Mouse (Mus musculus) c-Kit-positive CD71-negative TER-119-negative erythroid progenitor cells, embryonic 14.5 days (primary cell): ENCODE data around the gene Vasn.

Experiments used
- DNase-seq: peaks from one replicate; pipeline ENCODE4 v3.0.0-alpha.2; 2013; ENCODE audit warnings: low read depth

The Vasn gene

DNA sequence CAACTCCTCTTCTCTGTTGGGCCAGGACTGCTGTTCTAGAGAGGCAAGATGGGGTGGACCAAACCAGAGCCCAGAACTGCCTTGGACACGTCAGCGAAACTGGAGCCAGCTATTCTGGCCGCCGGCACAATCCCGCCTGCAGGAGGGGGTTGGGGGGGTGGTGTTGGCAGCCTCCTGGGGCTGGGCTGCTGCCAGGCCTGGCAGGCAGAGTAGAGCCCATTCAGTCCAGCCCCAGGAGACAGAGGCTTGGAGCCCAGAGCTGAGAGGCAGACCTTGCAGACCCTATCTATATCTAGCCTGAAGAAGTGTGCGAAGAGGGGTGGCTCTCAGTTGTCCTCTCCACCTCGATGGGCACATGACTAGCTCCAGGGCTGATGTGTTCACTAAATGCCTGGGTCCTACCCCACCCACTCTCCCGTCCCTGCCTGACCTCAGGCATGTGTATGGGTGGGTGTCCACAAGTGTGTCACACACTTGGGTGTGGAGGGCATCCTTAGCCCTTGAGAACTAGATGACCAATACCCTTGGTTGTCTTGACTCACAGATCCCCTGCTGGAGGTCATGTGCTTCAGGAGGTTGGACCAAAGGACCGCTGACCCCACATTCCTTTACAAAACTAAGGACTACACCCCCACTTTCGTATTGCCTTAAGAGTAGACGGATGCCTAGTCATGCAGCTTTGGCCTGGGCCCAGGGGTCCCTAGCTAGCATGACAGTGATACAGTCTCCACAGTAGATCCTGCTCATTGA lies 4.1 kb downstream of the Vasn start:
- no peak for DNase-seq

DNA sequence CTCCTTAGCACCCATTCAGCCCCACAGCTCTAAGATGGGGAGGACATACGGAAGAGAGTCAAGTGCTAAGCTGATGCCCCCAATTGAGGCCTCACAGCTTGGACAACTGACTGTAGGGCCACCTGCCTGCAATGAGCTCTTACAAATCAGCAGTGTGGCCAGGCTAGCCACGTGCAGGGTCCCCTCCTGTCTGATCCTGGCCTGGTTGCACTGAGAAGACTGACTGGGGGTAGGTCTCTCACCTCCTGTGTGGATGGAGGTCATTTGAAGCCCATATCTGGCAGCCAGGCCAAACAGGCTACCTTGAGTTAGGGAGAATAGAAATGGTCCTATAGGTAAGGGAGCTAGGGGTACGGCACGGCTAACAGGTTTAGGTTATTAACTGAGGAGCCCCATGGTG lies 6.1 kb downstream of the Vasn start:
- no peak for DNase-seq

DNA sequence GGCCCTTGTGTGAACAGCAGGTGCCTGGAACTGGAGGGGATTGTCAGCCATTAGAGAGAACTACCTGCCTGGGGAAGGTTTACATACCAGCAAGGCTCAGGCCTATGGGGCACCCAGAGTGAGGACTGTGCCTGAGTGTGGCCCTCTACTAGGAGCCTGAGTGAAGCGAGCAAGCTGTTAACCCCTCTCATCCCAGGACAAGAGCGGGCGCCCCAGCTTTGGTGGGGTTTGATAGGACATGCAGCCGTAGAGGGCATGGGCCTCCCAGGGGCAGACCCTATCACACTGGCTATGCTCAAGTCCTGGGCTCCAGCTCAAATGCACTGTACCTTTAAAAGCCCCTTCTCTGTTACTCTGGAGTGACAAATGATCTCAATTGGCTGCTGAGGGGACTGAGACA lies 7.1 kb downstream of the Vasn start:
- no peak for DNase-seq

DNA sequence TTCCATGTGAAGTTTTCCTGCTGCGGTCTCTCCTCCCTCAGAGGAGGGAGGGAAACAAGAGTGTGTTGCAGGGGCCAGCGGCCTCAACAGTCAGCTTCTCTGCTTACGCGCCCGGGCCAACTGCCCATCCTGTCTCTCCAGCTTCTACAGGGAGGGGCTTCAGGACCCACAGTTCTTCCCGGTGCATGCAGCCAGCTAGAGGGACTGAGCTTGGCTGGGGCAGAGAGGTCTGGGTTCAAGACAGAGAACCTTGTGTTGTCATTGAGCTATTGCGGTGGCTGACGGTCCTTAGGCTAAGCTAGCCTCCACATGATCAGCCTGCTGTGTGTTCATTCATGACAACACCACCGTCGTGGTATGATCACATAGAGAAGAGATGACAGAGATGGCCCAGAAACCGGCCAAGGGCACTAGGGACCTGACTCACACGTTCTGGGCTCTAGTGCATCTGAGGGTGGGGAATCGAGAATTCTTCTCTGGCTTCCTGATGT lies 8.0 kb downstream of the Vasn start:
- DNase-seq: no peak

DNA sequence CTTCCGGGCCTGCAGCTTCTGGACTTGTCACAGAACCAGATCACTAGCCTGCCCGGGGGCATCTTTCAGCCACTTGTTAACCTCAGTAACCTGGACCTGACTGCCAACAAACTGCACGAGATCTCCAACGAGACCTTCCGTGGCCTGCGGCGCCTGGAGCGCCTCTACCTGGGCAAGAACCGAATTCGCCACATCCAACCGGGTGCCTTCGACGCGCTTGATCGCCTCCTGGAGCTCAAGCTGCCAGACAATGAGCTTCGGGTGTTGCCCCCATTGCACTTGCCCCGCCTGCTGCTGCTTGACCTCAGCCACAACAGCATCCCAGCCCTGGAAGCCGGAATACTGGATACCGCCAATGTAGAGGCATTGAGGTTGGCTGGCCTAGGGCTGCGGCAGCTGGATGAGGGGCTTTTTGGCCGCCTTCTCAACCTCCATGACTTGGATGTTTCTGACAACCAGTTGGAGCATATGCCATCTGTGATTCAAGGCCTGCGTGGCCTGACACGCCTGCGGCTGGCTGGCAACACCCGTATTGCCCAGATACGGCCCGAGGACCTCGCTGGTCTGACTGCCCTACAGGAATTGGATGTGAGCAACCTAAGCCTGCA lies 8.8 kb downstream of the Vasn start:
- DNase-seq: no peak

DNA sequence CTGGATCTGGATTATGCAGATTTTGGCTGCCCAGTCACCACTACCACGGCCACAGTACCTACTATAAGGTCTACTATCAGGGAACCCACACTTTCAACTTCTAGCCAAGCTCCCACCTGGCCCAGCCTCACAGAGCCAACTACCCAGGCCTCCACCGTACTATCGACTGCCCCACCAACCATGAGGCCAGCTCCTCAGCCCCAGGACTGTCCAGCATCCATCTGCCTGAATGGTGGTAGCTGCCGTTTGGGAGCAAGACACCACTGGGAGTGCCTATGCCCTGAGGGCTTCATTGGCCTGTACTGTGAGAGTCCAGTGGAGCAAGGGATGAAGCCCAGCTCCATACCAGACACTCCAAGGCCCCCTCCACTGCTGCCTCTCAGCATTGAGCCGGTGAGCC lies 9.5 kb downstream of the Vasn start:
- no peak for DNase-seq

DNA sequence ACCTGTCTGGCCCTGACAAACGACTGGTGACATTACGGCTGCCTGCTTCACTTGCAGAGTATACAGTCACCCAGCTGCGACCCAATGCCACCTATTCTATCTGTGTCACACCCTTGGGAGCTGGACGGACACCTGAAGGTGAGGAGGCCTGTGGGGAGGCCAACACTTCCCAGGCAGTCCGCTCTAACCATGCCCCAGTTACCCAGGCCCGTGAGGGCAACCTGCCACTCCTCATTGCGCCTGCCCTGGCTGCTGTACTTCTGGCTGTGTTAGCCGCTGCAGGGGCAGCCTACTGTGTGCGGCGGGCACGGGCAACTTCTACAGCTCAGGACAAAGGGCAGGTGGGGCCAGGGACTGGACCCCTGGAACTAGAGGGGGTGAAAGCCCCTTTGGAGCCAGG lies 10.0 kb downstream of the Vasn start:
- no peak for DNase-seq

DNA sequence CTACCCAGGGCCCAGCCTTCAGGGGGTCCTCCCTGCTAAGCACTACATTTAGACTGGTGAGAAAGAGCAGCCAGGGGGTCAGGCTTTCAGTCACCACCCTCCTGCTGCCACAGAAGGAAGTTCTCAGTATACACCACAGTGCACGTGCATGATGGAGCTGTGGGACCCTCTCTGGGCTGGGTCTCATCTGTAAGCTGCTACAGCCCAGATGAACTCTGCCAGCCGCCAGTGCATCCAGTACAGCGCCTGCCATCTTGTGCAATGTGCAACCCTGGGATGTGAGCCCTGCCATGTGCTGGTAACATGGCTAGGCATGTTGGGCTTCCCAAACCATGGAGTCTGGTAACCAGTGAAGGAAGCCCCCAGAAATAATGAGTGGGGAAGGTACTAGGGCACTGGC lies 10.4 kb downstream of the Vasn start:
- DNase-seq: no peak

DNA sequence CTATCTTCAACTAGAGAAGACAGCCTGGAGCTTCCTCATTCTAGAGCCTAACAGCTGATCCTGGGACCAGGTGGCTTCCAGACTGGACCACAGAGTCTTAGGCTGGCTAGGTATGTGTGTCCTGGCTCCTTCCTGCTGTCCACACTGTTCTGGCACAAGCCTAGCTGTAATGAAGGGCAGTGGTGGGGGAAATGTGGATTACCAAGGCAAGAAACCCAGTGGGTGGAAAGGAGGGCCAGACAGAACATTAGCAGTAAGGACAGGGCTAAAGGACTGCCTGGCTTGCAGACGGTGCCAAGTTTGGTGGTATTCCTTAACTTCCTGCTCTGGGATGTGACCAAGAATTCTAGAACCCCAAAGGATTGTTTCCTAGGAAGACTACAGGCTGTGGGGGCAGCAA lies 11.3 kb downstream of the Vasn start:
- DNase-seq: no peak

DNA sequence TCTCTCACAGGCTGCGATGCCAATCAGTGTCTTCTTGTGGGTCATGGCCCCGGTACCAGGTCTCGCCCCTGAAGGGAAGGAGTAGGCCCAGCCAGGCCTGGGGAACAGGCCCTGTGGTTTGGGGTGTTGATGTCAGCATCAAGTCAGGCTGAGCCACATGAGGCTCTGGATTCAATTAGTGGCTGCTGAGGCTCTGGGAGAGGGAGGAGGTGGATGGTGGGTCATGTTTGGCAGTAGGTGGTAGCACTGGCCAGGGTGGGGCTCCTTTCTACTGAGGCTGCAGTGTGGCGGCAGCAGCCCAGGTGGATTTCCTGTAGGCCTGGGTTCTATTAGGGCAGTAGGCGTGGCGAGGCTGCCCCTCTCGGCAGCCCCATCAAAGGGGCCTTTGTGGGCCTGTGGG lies 11.9 kb downstream of the Vasn start:
- no peak for DNase-seq

DNA sequence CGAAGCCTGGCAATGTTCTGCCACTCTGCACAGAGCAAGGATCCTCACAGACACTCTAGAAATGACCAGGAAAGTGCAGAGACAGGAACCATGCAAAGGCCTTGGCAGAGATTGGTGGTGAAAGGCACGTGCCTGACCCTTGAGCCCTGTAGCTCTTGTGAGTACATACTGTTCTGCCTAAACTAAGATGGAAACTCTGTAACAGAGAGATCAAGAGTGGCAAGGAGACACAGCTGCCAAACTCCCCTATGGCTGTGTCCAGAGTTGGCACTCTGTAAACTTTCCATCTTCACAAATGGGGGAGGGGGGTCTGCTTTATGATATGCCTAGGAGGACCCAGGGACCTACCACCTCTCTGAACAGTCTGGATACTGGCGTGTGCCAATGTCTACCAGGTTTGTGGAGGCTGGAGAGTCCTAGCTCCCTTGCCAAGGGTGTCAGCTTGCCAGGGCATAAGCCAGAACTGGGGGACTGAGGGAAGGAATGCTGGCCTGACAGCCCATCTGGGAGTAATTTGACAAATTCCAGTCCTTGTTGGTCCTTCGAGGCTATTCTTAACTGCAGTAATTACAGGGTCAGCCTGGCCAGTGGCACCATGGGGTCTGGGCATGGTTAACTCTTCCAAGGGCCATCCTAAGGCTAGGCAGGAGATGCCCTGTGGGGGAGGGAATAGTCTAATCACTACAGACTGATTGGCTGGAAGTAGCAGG lies 13.1 kb downstream of the Vasn start:
- DNase-seq: no peak

DNA sequence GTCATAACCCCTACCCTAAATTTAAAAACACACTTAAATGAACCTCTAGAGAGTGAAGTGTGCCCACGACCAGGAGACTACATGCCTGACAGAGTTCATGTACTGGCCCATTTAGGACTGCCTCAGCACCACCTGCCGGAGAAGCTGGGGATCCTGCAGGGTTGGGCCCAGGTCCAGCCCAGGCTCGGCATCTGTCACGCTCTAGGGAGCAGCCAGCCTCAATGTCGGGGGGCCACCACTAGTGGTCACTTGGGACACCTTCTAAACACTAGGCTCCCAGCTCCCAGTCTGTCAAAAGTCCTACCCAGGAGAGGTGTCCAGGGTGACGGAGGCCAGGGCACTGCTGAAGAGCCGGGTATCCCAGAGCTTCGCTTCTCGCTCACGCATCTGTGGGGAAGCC lies 15.0 kb downstream of the Vasn start:
- DNase-seq: no peak

DNA sequence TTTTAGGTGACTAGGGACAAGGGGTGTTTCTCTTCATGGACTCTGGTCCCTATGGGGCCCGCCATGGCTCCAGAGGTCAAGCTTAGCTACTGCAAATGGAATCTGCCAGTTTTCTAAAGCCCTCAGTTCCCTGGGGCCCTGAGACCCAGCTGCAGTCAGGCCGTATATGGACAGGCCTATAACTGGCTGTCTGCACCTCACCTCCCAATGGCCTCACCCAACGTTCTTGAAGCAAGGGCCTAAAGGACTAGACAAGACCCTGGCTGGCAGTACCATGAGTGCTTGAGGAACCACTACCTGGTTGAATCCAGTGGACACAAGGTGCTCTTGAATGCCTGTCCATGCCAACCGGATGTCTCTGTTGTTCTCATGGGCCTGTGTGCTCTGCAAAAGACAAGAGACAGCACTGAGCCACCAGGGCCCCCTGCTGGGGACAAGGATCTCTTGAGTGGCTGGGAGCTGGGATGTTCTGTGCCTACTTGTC lies 15.6 kb downstream of the Vasn start:
- DNase-seq: no peak

DNA sequence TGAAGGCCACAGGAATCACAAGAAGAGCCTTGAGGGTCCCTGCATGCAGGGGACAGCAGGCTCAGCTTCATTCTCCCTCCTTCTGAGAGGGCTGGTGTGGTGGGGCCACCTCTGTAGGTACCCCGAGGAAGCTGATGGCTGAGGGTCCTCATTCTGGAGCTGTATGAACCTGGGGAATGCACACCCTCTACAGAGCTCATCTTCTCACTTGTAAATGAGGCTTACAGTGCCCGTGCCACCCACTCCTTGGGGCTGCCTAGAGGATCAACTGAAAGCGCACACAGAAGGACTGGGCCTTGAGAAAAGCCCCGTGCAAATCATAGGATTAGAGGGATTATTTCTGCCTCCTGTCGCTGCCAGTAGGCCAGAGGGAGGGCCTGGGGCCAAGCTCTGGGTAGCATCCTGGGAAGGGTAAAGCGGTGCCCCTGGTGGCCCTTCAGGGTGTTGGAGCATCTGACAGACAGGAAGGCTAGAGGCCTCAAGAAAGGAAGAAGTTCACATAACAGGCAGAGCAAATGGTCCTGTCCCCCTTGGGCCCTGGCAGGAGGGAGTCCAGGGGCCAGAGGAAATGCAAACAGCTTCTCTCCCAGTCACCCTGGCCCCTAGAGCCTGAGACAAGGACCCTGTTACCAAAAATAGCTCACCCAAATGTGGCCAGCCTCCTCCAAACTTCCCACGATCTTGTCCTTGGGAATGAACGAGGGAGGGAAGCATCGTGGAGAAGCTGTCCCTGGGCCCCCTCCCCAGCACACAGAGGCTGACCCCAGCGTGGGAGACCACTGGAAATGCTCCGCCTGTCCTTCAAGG lies 16.2 kb downstream of the Vasn start:
- DNase-seq: no peak

DNA sequence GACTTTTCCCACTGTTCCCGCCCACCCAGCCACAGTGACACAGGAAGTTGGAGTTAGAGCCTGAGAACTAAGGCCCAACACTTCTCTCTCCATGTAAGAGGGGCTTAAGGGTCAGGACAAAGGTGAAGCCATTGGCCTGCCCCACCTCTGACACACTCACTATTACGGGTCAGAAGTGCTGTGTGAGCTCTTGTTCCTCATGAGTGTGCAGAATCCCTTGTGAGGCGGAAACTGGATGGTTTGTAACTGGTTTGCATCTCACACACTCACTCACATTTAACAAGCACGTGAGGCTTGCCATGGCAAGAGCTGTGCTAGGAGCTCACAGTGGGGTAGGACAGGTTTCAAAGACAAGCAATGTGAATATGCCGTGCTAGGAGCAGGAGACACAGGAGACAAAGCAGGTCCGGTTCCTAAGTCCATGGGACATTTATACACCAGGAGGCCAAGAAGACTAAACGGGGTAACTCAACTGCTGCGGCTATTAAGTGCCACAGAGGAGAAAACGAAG lies 16.9 kb downstream of the Vasn start:
- DNase-seq: no peak

DNA sequence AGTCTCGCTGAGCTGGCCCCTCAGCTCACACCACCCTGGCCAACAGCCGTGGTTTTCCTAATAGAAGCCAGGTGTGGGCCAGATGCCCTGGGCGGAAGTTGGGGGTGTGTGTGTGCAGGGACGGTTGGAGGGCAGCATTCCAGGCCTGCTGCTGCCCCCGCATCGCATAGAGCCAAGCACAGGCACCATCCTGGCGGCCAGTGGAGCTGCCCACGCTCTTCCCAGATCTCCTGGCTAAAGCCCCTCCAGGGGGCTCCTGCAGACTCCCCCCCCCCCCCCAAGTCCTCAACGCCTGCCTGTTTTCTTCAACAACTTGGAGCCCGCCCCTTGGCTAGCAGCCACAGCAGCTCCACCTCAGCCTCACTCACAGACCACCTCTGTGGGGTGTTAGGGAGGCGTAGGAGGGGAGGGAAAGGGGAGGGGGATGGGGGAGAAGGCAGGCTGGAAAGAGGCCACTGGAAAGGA lies 19.1 kb downstream of the Vasn start:
- no peak for DNase-seq

DNA sequence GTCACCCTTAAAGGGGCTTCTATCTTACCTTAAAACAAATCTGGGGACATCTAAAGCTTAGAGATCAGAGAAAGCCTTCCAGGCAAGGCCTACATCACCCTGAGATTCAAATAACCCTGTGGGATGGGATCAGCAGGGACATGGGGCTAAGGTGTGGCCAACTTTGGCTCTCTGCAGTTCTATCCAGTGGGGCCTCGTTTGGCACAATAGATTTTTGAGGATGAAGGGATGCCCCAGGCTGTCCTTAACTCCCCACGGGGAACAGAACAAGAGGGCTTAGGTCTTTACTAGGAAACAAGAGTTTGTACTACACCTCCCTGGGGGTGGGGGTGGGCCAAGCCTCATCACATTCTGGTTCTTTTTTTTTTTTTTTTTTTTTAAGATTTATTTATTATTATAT lies 19.6 kb downstream of the Vasn start:
- no peak for DNase-seq

DNA sequence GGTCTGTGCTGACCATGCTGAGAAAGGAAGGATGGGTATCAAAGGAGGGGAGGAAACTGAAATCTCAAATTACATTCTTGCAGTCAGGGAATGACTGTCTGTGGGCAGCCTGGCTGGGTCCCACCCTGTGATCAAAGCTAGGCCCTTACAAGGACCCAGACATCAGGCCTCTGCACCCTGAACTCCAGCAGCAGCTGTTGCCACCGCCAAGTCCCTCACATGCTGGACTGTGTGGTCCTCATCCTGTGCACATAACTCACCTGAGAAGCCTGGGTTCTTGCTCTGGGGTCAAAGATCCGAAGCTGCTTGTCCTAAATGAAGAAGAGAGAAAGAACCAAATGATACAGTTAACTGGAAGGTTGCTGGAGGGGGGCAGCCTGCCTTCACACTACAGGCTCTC lies 21.9 kb downstream of the Vasn start:
- no peak for DNase-seq

DNA sequence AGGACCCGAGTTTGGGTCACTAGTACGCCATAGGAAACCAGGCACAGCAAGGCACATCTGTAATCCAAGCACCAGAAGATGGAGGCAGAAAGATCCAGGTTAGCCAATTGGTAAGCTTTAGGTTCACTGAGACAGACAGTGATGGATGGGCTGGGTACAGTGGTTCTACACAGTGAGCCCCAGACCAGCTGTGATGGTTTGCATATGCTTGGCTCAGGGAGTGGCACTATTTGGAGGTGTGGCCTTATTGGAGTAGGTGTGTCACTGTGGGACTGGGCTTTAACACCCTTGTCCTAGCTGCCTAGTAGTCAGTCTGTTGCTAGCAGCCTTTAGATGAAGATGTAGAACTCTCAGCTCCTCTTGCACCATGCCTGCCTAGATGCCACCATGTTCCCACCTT lies 24.1 kb downstream of the Vasn start:
- no peak for DNase-seq

DNA sequence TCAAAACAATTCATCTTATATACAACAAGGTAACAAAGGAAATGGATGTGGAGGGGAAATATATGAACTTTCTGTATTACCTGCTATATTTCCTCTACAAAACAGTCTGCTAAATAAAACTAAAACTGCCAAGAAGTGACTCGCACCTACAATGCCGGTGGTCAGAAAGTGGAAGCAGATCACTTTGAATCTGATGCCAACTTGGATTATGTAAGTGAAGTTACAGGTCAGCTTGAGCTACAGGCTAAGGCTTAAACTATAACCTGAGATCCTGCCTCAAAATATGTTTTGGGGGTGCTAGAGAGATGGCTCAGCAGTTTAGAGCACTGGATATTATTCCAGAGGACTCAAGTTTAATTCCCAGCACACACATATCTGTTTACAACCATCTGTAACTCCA lies 26.0 kb downstream of the Vasn start:
- no peak for DNase-seq

DNA sequence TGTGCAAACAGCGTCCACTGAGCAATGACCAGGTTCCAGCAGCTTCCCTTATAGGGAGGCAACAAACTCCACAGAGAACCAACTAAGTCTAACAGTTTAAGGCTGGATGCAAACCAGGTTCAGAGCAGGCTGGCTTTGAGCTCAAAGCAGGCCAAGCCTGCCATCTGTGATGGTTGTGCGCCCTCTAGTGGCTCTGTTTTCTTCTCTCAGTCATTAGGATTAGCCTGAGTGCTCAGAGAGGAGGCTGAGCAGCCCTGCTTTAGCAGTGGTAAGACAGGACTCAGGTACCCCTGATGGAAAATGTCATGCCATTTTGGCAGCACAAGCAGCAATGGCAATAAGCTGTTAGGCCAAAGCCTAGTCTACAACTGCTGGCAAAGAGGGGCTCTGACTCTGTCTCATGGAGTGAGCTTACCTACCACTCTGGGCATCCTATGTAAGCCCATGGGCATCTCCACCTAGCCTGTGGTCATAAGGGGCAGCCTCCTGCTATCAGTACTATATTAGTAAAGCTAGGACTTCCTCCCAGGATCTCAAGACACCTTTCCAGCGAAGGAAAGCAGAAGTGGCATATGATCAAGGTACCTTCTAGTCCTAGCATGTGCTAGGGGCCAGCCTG lies 27.6 kb downstream of the Vasn start:
- DNase-seq: peak; percentile 80

DNA sequence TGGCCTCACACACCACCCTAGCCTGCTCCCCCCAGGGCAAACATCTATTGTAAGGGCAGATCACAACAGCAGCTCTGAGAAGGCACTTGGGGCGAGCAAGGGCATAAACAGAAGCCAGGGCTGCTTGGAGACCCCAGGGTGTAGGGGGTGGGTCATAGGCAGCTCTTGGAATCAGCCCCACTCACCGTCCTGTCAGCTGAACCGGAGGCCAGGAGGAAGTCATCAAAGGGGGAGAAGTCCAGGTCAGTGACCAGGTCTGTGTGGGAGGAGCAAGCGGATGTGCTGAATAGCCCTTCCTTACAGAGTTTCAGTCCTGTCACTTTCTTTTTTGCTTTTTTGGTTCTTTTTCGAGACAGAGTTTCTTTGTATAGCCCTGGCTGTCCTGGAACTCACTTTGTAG lies 30.6 kb downstream of the Vasn start:
- DNase-seq: no peak
